Mouse (Mus musculus): ENCODE results near the gene Asap2.

DNA sequence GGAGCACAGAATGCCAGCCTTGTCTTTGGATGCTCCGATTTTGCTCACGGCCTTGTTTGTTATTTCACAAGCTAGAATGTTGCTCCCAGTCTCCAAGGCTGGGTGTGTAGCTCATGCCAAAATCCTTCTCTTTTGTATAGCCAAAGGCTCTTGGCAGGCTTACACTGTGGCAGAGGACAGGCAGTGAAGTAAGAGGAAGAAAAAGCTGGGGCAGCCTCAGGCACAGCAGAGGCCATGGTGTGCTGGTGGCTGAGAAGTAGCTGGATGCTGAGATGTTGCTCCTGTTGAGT lies 146.1 kb downstream of the Asap2 start:
- TF ChIP-seq TAL1 (IDR thresholded peaks at IDR 0.05; ENCODE audit: low read length), result no peak
- no peak for TF ChIP-seq GATA1 (IDR thresholded peaks at IDR 0.05; ENCODE audit: low read length)

All from erythroblast, embryonic 14.5 days (primary cell).